Mouse (Mus musculus): ENCODE results near the gene Mapre1. TPM values are rescaled to one million over a fixed set of nuclear protein-coding genes. Genes with fewer than 3 reads are reported as not detected.
"Not testable (repeated sequence)": the region's sequence is repeated elsewhere in the genome, so short reads cannot be mapped to it uniquely, and the experiment has no call there.

Mapre1 gene
- polyA plus RNA-seq (2015; fragmentation: Nextera tagmentation; extraction: Ambion mirVana) = 144 and 149 TPM in 2 replicates

DNA sequence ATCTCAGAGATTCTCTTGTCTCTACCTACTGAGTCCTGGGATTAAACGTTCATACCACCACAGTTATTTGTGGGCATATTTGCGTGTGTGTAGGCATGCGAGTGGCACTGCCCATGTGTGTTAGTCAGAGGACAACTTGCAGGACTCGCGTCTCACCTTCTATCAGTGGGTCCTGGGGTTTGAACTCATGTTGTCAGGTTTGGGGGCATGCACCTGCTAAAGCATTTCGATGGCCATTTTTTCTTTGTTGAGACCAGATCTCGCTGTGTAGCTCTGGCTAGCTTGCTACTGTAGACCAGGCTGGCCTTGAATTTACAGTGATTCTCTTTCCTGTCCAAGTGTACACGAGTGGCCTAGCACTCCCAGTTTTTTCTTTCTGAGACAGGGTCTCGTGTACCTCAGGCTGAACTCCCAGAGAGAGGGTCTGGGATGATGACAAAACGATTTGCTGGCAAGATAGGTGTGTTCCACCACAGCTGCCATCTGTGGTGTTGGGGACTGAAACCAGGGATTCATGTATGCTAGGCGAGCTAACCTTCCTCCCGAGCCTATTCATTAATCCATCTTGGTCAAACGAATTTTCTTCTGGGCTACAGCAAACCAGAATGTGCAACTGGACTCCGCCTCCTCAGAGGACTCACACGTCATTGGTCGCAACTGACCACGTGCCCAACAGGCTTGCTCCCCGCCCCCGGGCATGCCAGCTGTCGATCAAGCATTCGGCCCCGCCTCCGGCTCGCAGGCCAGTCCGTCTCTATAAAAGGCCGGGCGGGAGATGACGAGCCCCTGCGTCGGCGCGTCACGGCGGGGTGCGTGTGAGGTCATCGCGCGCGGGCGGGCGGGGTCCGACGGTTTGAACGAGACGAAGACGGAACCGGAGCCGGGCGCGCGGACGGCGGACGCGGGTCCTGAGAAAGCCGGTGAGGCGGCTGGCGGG lies at the start of gene Mapre1:
Mapre1 (plus strand) TSS at position 775 of the 937 bp plus-strand sequence.
- no peaks in the 10 kb centered on the region for H3K36me3 ChIP-seq (ENCODE audit: control insufficient read depth, insufficient read depth)
- WGBS = 10% methylated on average over 58 of the region's 58 CpGs
- no peaks in the 10 kb centered on the region for H3K27me3 ChIP-seq (replicated peaks; ENCODE audit: control insufficient read depth, insufficient read depth, low read length)
- peak within 1 kb of the TSS; percentile 95 for H3K9ac ChIP-seq (ENCODE audit: low read depth, low read length)
- peak within 1 kb of the TSS; percentile 78 for H3K4me2 ChIP-seq (replicated peaks; ENCODE audit: low read depth)
- peaks cover 13% of the 10 kb centered on the region for H3K4me1 ChIP-seq (replicated peaks; ENCODE audit: control insufficient read depth, insufficient read depth, low read length)
- no peak for TF ChIP-seq CTCF (IDR thresholded peaks at IDR 0.05; ENCODE audit: low read depth)
- peak; percentile 99 for ATAC-seq
- H3K9me3 ChIP-seq (ENCODE audit: control insufficient read depth) = no peaks in the 10 kb centered on the region
- peak within 1 kb of the TSS; percentile 96 for H3K4me3 ChIP-seq (ENCODE audit: low read depth, low read length)
- peak within 1 kb of the TSS; percentile 94 for H3K27ac ChIP-seq (ENCODE audit: low read depth, low read length)

DNA sequence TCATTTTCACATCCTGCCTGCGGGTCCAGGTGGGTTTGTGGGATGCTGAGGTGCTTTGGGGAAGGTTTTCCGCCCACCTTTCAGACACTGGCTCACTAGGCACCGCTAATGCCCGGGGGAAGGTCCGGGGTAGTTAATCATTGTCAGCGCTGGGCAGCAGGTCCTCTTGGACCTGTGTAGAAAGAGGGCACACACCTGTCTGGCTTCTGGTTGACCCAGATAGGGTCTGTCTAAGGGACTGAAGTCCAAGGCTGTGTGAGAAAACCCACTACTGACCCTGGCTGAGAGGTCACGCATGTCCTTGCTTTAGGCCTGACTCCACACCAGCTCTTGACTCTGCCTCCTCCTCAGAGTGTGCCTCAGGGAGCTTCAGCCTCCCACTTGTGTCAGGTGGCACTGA lies 47.7 kb upstream of the Mapre1 start:
- not testable (repeated sequence) for H3K4me3 ChIP-seq (ENCODE audit: low read depth, low read length); H3K36me3 ChIP-seq (ENCODE audit: control insufficient read depth, insufficient read depth); H3K9me3 ChIP-seq (ENCODE audit: control insufficient read depth); H3K9ac ChIP-seq (ENCODE audit: low read depth, low read length); ATAC-seq; H3K4me2 ChIP-seq (replicated peaks; ENCODE audit: low read depth); H3K27ac ChIP-seq (ENCODE audit: low read depth, low read length); H3K27me3 ChIP-seq (replicated peaks; ENCODE audit: control insufficient read depth, insufficient read depth, low read length); H3K4me1 ChIP-seq (replicated peaks; ENCODE audit: control insufficient read depth, insufficient read depth, low read length)
- 63% methylated on average over 6 of the region's 7 CpGs for WGBS

DNA sequence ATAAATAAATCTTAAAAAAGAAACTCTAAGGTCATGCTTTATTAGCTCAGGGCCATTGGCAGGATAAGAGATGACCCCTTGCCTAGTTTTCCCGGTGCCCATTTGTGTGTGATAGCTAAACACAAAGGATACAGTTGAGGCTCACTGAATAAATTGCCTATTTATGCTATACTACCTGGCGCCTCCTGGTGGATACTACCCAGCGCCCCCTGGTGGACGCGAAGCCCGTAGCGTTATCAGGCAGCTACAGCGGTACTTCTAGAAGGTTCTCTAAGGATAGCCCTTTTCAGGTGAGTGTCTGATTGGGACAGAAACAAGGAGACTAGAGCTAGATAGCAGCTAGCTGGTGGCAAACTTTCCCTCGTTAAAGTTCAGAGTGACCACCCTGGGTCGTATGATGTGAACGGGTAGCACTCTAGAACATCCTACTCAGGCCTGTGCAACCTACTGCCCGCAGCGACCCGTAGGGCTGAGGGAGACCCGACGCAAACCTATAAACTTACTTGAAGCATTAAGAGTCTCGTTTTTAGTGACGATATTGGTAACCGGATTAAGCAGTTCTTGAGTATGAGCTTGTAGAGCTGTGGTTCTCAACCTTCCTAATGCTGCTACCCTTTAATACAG lies 46.5 kb upstream of the Mapre1 start:
- 61% methylated on average over 19 of the region's 19 CpGs for whole genome bisulfite sequencing
- ATAC-seq = no peak
- no peak overlapping the region for H3K9ac ChIP-seq (ENCODE audit: low read depth, low read length)
- no peaks in the 10 kb centered on the region for H3K4me1 ChIP-seq (replicated peaks; ENCODE audit: control insufficient read depth, insufficient read depth, low read length)
- H3K27me3 ChIP-seq (replicated peaks; ENCODE audit: control insufficient read depth, insufficient read depth, low read length) = no peaks in the 10 kb centered on the region
- no peak overlapping the region for H3K4me2 ChIP-seq (replicated peaks; ENCODE audit: low read depth)
- no peak overlapping the region for H3K4me3 ChIP-seq (ENCODE audit: low read depth, low read length)
- H3K36me3 ChIP-seq (ENCODE audit: control insufficient read depth, insufficient read depth) = no peaks in the 10 kb centered on the region
- peak; percentile 85 for TF ChIP-seq CTCF (IDR thresholded peaks at IDR 0.05; ENCODE audit: low read depth)
- H3K27ac ChIP-seq (ENCODE audit: low read depth, low read length) = no peak overlapping the region
- H3K9me3 ChIP-seq (ENCODE audit: control insufficient read depth) = no peaks in the 10 kb centered on the region

DNA sequence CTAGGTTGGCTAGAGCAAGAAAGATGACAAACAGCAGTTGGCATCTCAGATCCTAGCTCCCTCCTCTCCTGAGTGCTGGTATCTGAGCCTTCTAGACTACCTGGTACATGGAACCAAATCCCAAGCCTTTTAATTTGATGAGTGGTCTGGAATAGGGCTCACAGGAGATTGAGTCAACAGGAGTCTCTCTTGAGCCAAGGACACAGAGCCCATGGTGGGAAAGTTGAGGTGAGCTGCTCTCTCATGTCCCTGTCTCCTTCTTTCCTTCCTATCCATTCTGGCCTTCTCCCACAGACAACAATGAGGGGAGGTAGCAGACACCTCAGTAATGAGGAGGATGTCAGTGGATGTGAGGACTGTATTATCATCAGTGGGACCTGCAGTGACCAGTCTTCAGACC lies 44.7 kb upstream of the Mapre1 start, which contains the start of gene Dnmt3c:
Dnmt3c (plus strand) TSS at position 301 of the 400 bp plus-strand sequence.
- no peaks in the 10 kb centered on the region for H3K36me3 ChIP-seq (ENCODE audit: control insufficient read depth, insufficient read depth)
- H3K9me3 ChIP-seq (ENCODE audit: control insufficient read depth) = no peaks in the 10 kb centered on the region
- H3K27ac ChIP-seq (ENCODE audit: low read depth, low read length) = no peak within 1 kb of the TSS
- no peaks in the 10 kb centered on the region for H3K4me1 ChIP-seq (replicated peaks; ENCODE audit: control insufficient read depth, insufficient read depth, low read length)
- H3K4me3 ChIP-seq (ENCODE audit: low read depth, low read length) = no peak within 1 kb of the TSS
- ATAC-seq = no peak
- no peak for TF ChIP-seq CTCF (IDR thresholded peaks at IDR 0.05; ENCODE audit: low read depth)
- no peak within 1 kb of the TSS for H3K4me2 ChIP-seq (replicated peaks; ENCODE audit: low read depth)
- H3K9ac ChIP-seq (ENCODE audit: low read depth, low read length) = no peak within 1 kb of the TSS
- H3K27me3 ChIP-seq (replicated peaks; ENCODE audit: control insufficient read depth, insufficient read depth, low read length) = no peaks in the 10 kb centered on the region

DNA sequence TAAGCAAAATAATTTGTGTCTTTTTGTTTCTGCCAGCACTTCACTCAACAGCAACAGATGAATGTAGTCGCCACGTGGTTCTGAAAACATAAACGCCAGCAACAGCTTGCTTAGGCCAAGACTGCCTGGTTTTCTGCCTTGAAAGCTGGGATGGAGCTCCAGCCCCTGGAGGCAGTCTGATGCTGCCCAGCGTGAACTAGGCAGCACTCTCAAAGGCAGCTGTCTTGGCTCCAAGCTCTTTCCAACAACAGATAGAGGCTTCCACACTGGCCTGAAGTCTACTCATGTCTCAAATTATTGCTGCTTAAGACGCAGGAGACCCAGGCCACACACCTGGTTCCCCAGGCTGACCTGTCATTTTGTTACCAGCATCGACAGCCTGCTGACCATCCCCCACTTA lies 37.7 kb upstream of the Mapre1 start:
- Histone ChIP-seq H3K4me2 (replicated peaks; ENCODE audit: low read depth) (no peak overlapping the region), H3K9me3 (ENCODE audit: control insufficient read depth) (no peaks in the 10 kb centered on the region), H3K9ac (ENCODE audit: low read depth, low read length) (no peak overlapping the region), H3K4me3 (ENCODE audit: low read depth, low read length) (no peak overlapping the region), H3K36me3 (ENCODE audit: control insufficient read depth, insufficient read depth) (no peaks in the 10 kb centered on the region), H3K4me1 (replicated peaks; ENCODE audit: control insufficient read depth, insufficient read depth, low read length) (no peaks in the 10 kb centered on the region), H3K27me3 (replicated peaks; ENCODE audit: control insufficient read depth, insufficient read depth, low read length) (no peaks in the 10 kb centered on the region), H3K27ac (ENCODE audit: low read depth, low read length) (no peak overlapping the region)
- ATAC-seq = no peak
- TF ChIP-seq CTCF (IDR thresholded peaks at IDR 0.05; ENCODE audit: low read depth) = no peak
- WGBS = 49% methylated on average over 6 of the region's 6 CpGs

DNA sequence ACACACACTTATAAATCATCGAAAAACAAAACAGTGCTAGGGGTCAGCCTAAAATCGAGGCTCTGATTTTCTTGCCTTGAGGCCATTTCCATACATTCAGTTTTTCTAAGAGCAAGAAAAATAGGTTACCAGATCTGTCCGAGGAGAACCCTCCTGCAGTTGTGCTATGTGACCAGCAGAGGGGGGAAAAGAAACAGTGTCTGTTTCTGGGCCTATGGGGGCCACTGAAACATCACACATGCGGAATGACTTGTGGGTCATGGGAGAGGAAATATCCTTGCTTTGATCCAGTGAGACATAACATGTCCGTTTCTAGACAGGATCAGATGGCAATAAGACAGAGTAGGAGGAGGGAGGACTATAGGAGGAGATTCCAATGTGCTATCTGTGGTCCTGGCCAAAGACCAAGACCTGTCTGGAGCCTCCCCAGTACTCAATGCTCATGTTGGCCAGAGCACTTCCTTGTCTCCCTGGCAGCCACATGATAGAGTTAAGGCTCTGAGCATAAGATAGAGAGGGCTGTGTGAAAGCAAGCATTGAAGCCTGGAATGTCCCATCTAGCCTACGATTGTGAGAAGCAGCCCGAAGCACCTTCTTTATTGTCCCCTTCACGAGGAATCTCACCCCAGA lies 30.3 kb upstream of the Mapre1 start:
- H3K27ac ChIP-seq (ENCODE audit: low read depth, low read length) = no peak overlapping the region
- H3K9me3 ChIP-seq (ENCODE audit: control insufficient read depth) = no peaks in the 10 kb centered on the region
- WGBS = 47% methylated on average over 8 of the region's 8 CpGs
- no peaks in the 10 kb centered on the region for H3K27me3 ChIP-seq (replicated peaks; ENCODE audit: control insufficient read depth, insufficient read depth, low read length)
- H3K9ac ChIP-seq (ENCODE audit: low read depth, low read length) = no peak overlapping the region
- H3K4me3 ChIP-seq (ENCODE audit: low read depth, low read length) = no peak overlapping the region
- peak; percentile 86 for TF ChIP-seq CTCF (IDR thresholded peaks at IDR 0.05; ENCODE audit: low read depth)
- H3K4me2 ChIP-seq (replicated peaks; ENCODE audit: low read depth) = no peak overlapping the region
- ATAC-seq = no peak
- H3K4me1 ChIP-seq (replicated peaks; ENCODE audit: control insufficient read depth, insufficient read depth, low read length) = no peaks in the 10 kb centered on the region
- H3K36me3 ChIP-seq (ENCODE audit: control insufficient read depth, insufficient read depth) = no peaks in the 10 kb centered on the region

Data from intestine, postnatal 0 days (tissue).